ENCODE assay signal across 26 mouse cellular contexts in the genomic region with DNA sequence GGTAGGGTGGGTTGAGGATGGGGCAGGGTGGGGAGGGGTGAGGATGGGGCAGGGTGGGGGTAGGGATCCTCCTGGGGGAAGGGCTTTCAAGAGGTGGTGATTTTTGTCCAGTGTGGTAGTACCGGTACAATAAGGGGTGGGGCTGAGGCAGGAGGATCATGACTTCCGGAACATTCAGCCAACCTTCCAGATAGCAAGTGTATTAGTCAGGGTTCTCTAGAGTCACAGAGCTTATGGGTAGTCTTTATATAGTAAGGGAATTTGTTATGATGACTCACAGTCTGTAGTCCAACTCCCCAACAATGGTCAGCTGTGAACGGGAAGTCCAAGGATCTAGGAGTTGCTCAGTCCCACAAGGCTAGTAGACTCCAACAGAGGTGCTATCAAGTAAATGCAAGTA.
A peak's percentile ranks its signal among the peaks of the same experiment; 100 is the strongest.
DNase-seq lines count a peak whose midpoint lies in the region; ATAC-seq and TF ChIP-seq lines count a peak whose summit lies in the region.
"Had no signal": no experiment of that assay in that cellular context is flagged by ENCODE, and none has a peak within 500 bp of the region (broad histone marks: within the 10 kb centered on the region; RNA-seq: fewer than 3 reads in every experiment).

No protein-coding gene starts in this region.

- peak; percentile 46 for DNase-seq in lung, postnatal 0 days (ENCODE audit: low spot score)
- DNase-seq in lung, postnatal 4 days = no peak
- DNase-seq in stomach, postnatal 0 days (ENCODE audit: low spot score) = no peak
- DNase-seq in thymus, postnatal 4 days = no peak
- no peak for DNase-seq in neural tube, embryonic 10.5 days (ENCODE audit: extremely low spot score, low spot score)
- DNase-seq: adrenal gland, postnatal 10 days; adrenal gland, postnatal 36 days; cerebellum, adult 18-20 months; cerebellum, adult 9-11 months; cerebellum, postnatal 25 days; gastrocnemius, postnatal 10 days; gastrocnemius, postnatal 36 days; heart, postnatal 36 days had no signal

- no peaks in the 10 kb centered on the region for H3K36me3 ChIP-seq in lung, postnatal 0 days (ENCODE audit: insufficient read depth, low read length)
- no peaks in the 10 kb centered on the region for H3K36me3 ChIP-seq in stomach, postnatal 0 days (ENCODE audit: control insufficient read depth, insufficient read depth, low read length)
- H3K36me3 ChIP-seq: embryonic facial prominence, embryonic 12.5 days; embryonic facial prominence, embryonic 15.5 days; forebrain, embryonic 10.5 days; hindbrain, embryonic 10.5 days; hindbrain, embryonic 13.5 days; intestine, embryonic 15.5 days had no signal

- no peak for TF ChIP-seq POLR2A in embryonic fibroblast, embryonic 13.5 days (IDR thresholded peaks at IDR 0.05; ENCODE audit: low read depth, low read length)

- 79% methylated on average over 3 of the region's 3 CpGs for WGBS in lung, postnatal 0 days
- 68% methylated on average over 3 of the region's 3 CpGs for WGBS in stomach, postnatal 0 days

- TF ChIP-seq EP300 in lung, postnatal 0 days (IDR thresholded peaks at IDR 0.05) = 0 out of 2 replicates have a peak, but pooled peaks have one; percentile 30
- no peak for TF ChIP-seq EP300 in stomach, postnatal 0 days (optimal IDR thresholded peaks at IDR 0.05)

- no peak for ATAC-seq in lung, postnatal 0 days
- peak; percentile 89 for ATAC-seq in stomach, postnatal 0 days (ENCODE audit: low FRiP score, low TSS enrichment)
- ATAC-seq: forebrain, embryonic 13.5 days; forebrain, embryonic 16.5 days; hindbrain, embryonic 16.5 days; intestine, embryonic 15.5 days; Patski had no signal

- H3K4me1 ChIP-seq in lung, postnatal 0 days (ENCODE audit: insufficient read depth, low read depth, low read length) = no peaks in the 10 kb centered on the region
- H3K4me1 ChIP-seq in embryonic fibroblast, embryonic 13.5 days (ENCODE audit: control insufficient read depth, insufficient read depth, low read length) = peaks cover 2% of the 10 kb centered on the region; the same call in 1 of the 2 replicates
- no peaks in the 10 kb centered on the region for H3K4me1 ChIP-seq in stomach, postnatal 0 days (replicated peaks; ENCODE audit: control insufficient read depth, insufficient read depth)
- H3K4me1 ChIP-seq: embryonic facial prominence, embryonic 12.5 days; embryonic facial prominence, embryonic 15.5 days; forebrain, embryonic 10.5 days; forebrain, embryonic 13.5 days; hindbrain, embryonic 10.5 days; hindbrain, embryonic 13.5 days; intestine, embryonic 15.5 days had no signal

- no peak for TF ChIP-seq CTCF in lung, postnatal 0 days (IDR thresholded peaks at IDR 0.05)
- TF ChIP-seq CTCF in embryonic fibroblast, embryonic 13.5 days (IDR thresholded peaks at IDR 0.05; ENCODE audit: borderline replicate concordance, insufficient read depth, low read length) = no peak
- no peak for TF ChIP-seq CTCF in stomach, postnatal 0 days (IDR thresholded peaks at IDR 0.05; ENCODE audit: low read depth)

- peaks cover 3% of the 10 kb centered on the region; the same call in 1 of the 2 replicates for H3K9me3 ChIP-seq in lung, postnatal 0 days (ENCODE audit: low read length)
- 0 out of 2 replicates have a peak, but pooled peaks cover 2% of the 10 kb centered on the region for H3K9me3 ChIP-seq in stomach, postnatal 0 days (ENCODE audit: control insufficient read depth, low read length)
- H3K9me3 ChIP-seq: intestine, embryonic 15.5 days had no signal

- H3K4me2 ChIP-seq in lung, postnatal 0 days (replicated peaks; ENCODE audit: low read depth, low read length) = no peak overlapping the region
- H3K4me2 ChIP-seq in stomach, postnatal 0 days (replicated peaks; ENCODE audit: low read depth) = no peak overlapping the region
- H3K4me2 ChIP-seq: embryonic facial prominence, embryonic 12.5 days; embryonic facial prominence, embryonic 15.5 days; forebrain, embryonic 13.5 days; heart, embryonic 11.5 days; hindbrain, embryonic 13.5 days; intestine, embryonic 15.5 days had no signal

- no peak overlapping the region for H3K27ac ChIP-seq in lung, postnatal 0 days (ENCODE audit: low read length)
- H3K27ac ChIP-seq in embryonic fibroblast, embryonic 13.5 days (ENCODE audit: insufficient read depth, low read length) = peak overlapping the region; percentile 13; the same call in 1 of the 2 replicates
- no peak overlapping the region for H3K27ac ChIP-seq in stomach, postnatal 0 days (replicated peaks)
- H3K27ac ChIP-seq: embryonic facial prominence, embryonic 12.5 days; embryonic facial prominence, embryonic 15.5 days; forebrain, embryonic 10.5 days; forebrain, embryonic 13.5 days; hindbrain, embryonic 10.5 days; hindbrain, embryonic 13.5 days; intestine, embryonic 15.5 days had no signal

- H3K4me3 ChIP-seq in lung, postnatal 0 days (ENCODE audit: low read depth, low read length) = no peak overlapping the region
- H3K4me3 ChIP-seq in embryonic fibroblast, embryonic 13.5 days (ENCODE audit: insufficient read depth, low read length) = no peak overlapping the region
- H3K4me3 ChIP-seq in stomach, postnatal 0 days (ENCODE audit: low read depth, low read length) = no peak overlapping the region
- H3K4me3 ChIP-seq: embryonic facial prominence, embryonic 12.5 days; embryonic facial prominence, embryonic 15.5 days; erythroblast, embryonic 14.5 days; forebrain, embryonic 10.5 days; forebrain, embryonic 13.5 days; hindbrain, embryonic 10.5 days; hindbrain, embryonic 13.5 days; intestine, embryonic 15.5 days had no signal

- H3K27me3 ChIP-seq in lung, postnatal 0 days (replicated peaks; ENCODE audit: insufficient read depth, low read length) = no peaks in the 10 kb centered on the region
- no peaks in the 10 kb centered on the region for H3K27me3 ChIP-seq in stomach, postnatal 0 days (ENCODE audit: control insufficient read depth, insufficient read depth, low read length)
- H3K27me3 ChIP-seq: embryonic facial prominence, embryonic 12.5 days; embryonic facial prominence, embryonic 15.5 days; forebrain, embryonic 13.5 days; hindbrain, embryonic 13.5 days; intestine, embryonic 15.5 days; Patski had no signal

- H3K9ac ChIP-seq in lung, postnatal 0 days (replicated peaks; ENCODE audit: low read depth) = no peak overlapping the region
- H3K9ac ChIP-seq in stomach, postnatal 0 days (ENCODE audit: low read length) = no peak overlapping the region
- H3K9ac ChIP-seq: embryonic facial prominence, embryonic 12.5 days; embryonic facial prominence, embryonic 15.5 days; forebrain, embryonic 13.5 days; hindbrain, embryonic 13.5 days; intestine, embryonic 15.5 days had no signal
